ENCODE assay signal across 8 mouse cellular contexts in genomic region chr2:151930389-151931074, GRCm38 (mm10). TPM values are rescaled to one million over a fixed set of nuclear protein-coding genes. Genes with fewer than 3 reads are reported as not detected.
DNase-seq lines count a peak whose midpoint lies in the region; ATAC-seq and TF ChIP-seq lines count a peak whose summit lies in the region.

No protein-coding gene starts in this region.

- ATAC-seq in activated CD4-positive, CD25-positive, alpha-beta regulatory T cell, adult 4 months = peak; percentile 92
- ATAC-seq in midbrain, postnatal 0 days (ENCODE audit: low FRiP score) = no peak

- no peaks in the 10 kb centered on the region for H3K27me3 ChIP-seq in kidney, adult 2 months (replicated peaks; ENCODE audit: control insufficient read depth, insufficient read depth, low read length)
- no peaks in the 10 kb centered on the region for H3K27me3 ChIP-seq in midbrain, postnatal 0 days (ENCODE audit: insufficient read depth, low read length)

- DNase-seq in 3134 (ENCODE audit: extremely low read depth, insufficient read length, low spot score) = peak; percentile 55
- DNase-seq in cerebellum, postnatal 4 days (ENCODE audit: low spot score in 2 of 2) = peak; percentile 80 to 90
- DNase-seq in gastrocnemius, adult 2 months = peak; percentile 88
- DNase-seq in kidney, adult 2 months = peak; percentile 81
- peak; percentile 91 for DNase-seq in left cerebral cortex, postnatal 4 days
- peak; percentile 49 for DNase-seq in midbrain, postnatal 0 days (ENCODE audit: low spot score)
- DNase-seq in spleen, postnatal 14 days (ENCODE audit: low spot score in 2 of 2) = peak; percentile 58 to 77

- H3K4me2 ChIP-seq in midbrain, postnatal 0 days (ENCODE audit: low read depth, low read length, poor library complexity, severe bottlenecking) = no peak overlapping the region

- H3K36me3 ChIP-seq in kidney, adult 2 months (ENCODE audit: control insufficient read depth, insufficient read depth, low read length) = no peaks in the 10 kb centered on the region
- H3K36me3 ChIP-seq in midbrain, postnatal 0 days (ENCODE audit: insufficient read depth, low read length) = no peaks in the 10 kb centered on the region

- no peak for TF ChIP-seq POLR2A in kidney, adult 2 months (IDR thresholded peaks at IDR 0.05; ENCODE audit: low read depth, low read length)

- H3K9me3 ChIP-seq in midbrain, postnatal 0 days (ENCODE audit: low read length) = no peaks in the 10 kb centered on the region

- 34% methylated on average over 7 of the region's 7 CpGs for WGBS in kidney, adult 2 months
- WGBS in midbrain, postnatal 0 days = 27% methylated on average over 7 of the region's 7 CpGs

- peak; percentile 96 for TF ChIP-seq CTCF in gastrocnemius, adult 2 months (IDR thresholded peaks at IDR 0.05)
- TF ChIP-seq CTCF in kidney, adult 2 months (conservative IDR thresholded peaks at IDR 0.05; ENCODE audit: insufficient read depth, insufficient read length, low read depth, low read length) = peak; percentile 92
- TF ChIP-seq CTCF in midbrain, postnatal 0 days (IDR thresholded peaks at IDR 0.05) = peak; percentile 85

- no peak overlapping the region for H3K4me3 ChIP-seq in gastrocnemius, adult 2 months
- no peak overlapping the region for H3K4me3 ChIP-seq in kidney, adult 2 months (ENCODE audit: insufficient read depth, low read depth, low read length)
- no peak overlapping the region for H3K4me3 ChIP-seq in midbrain, postnatal 0 days (ENCODE audit: low read depth, low read length)

- H3K27ac ChIP-seq in gastrocnemius, adult 2 months = no peak overlapping the region
- H3K27ac ChIP-seq in kidney, adult 2 months (ENCODE audit: insufficient read depth, low read depth, low read length) = no peak overlapping the region
- no peak overlapping the region for H3K27ac ChIP-seq in midbrain, postnatal 0 days (ENCODE audit: low read depth, low read length)

- peaks cover 6% of the 10 kb centered on the region; the same call in 1 of the 2 replicates for H3K4me1 ChIP-seq in kidney, adult 2 months (ENCODE audit: control insufficient read depth, insufficient read depth, low read length)
- no peaks in the 10 kb centered on the region for H3K4me1 ChIP-seq in midbrain, postnatal 0 days (ENCODE audit: insufficient read depth, low read length)

- intact Hi-C loops in gastrocnemius, adult 2 months (cut with DNase I) = loop anchor here (1.0 to 10.0 kb wide), 2 partner anchors 64 to 154 kb away; partner anchors contain the start of gene Scrt2
- intact Hi-C loops in left cerebral cortex, postnatal 4 days (cut with DNase I) = no loop called here

- H3K9ac ChIP-seq in midbrain, postnatal 0 days (replicated peaks; ENCODE audit: low read length, poor library complexity, severe bottlenecking) = no peak overlapping the region

RNA-seq across cellular contexts. Expression of gene Angpt4, which starts 19.5 kb away (rescaled TPM):
- polyA plus RNA-seq in activated CD4-positive, CD25-positive, alpha-beta regulatory T cell, adult 4 months (2017; shearing (Covaris generic)) = not detected
- under 1 TPM in 1 of 2 experiments, not detected in 1; 0.20 TPM for total RNA-seq in gastrocnemius, adult 2 months (2021)
- 0.81 and 1.4 TPM in 2 replicates for polyA plus RNA-seq in kidney, adult 2 months (2012; rRNA removed)
- not detected for total RNA-seq in left cerebral cortex, postnatal 4 days (2021)
- total RNA-seq in midbrain, postnatal 0 days (2014; rRNA removed) = 0.24 and 0.38 TPM in 2 replicates
- 0.09 and 0.25 TPM in 2 replicates for polyA plus RNA-seq in midbrain, postnatal 0 days (2015; fragmentation: Nextera tagmentation; extraction: Ambion mirVana)

RNA-seq across cellular contexts. Expression of gene Fam110a, which starts 49.5 kb away (rescaled TPM):
- 10 to 100 TPM; 15.2 to 27.5 TPM for polyA plus RNA-seq in activated CD4-positive, CD25-positive, alpha-beta regulatory T cell, adult 4 months (2017; shearing (Covaris generic))
- 1 to 10 TPM; 1.8 to 2.6 TPM for total RNA-seq in gastrocnemius, adult 2 months (2021)
- polyA plus RNA-seq in kidney, adult 2 months (2012; rRNA removed) = 14.2 and 16.2 TPM in 2 replicates
- total RNA-seq in left cerebral cortex, postnatal 4 days (2021) = 10 to 100 TPM; 19.0 to 20.5 TPM
- 25.9 and 28.7 TPM in 2 replicates for total RNA-seq in midbrain, postnatal 0 days (2014; rRNA removed)
- polyA plus RNA-seq in midbrain, postnatal 0 days (2015; fragmentation: Nextera tagmentation; extraction: Ambion mirVana) = 36.1 and 43.5 TPM in 2 replicates
